Mouse (Mus musculus) intestine, embryonic 16.5 days (tissue): ENCODE data around the gene C030005K15Rik. TPM values are rescaled to one million over a fixed set of nuclear protein-coding genes. Genes with fewer than 3 reads are reported as not detected.

Experiments
- ATAC-seq: fragments of 200-750 bp; cut with Nextera tagmentation; 2 replicates; pipeline ENCODE4 v1.8.0; 2017; ENCODE audit warnings: moderate TSS enrichment, moderate library complexity
- H3K27ac ChIP-seq: fragments of 300-500 bp; sonication (generic); 2 replicates; pipeline ENCODE4 v1.5.1; 2014; ENCODE audit warnings: mild to moderate bottlenecking, low read length
- H3K27me3 ChIP-seq: fragments of 300-500 bp; sonication (generic); replicated peaks from 2 replicates; pipeline ENCODE4 v1.6.1; 2014; ENCODE audit warnings: low read length, control low read depth, mixed read lengths; ENCODE audit not compliant: control insufficient read depth, insufficient read depth
- H3K36me3 ChIP-seq: fragments of 300-500 bp; sonication (generic); 2 replicates; pipeline ENCODE4 v1.6.1; 2014; ENCODE audit warnings: low read length, control low read depth; ENCODE audit not compliant: control insufficient read depth, insufficient read depth
- H3K4me1 ChIP-seq: fragments of 300-500 bp; sonication (generic); 2 replicates; pipeline ENCODE4 v1.6.1; 2014; ENCODE audit warnings: low read length, control low read depth, mixed read lengths; ENCODE audit not compliant: control insufficient read depth, insufficient read depth
- H3K4me2 ChIP-seq: fragments of 300-500 bp; sonication (generic); 2 replicates; pipeline ENCODE4 v1.6.1; 2014; ENCODE audit warnings: low read depth, low read length, control low read depth
- H3K4me3 ChIP-seq: fragments of 300-500 bp; sonication (generic); 2 replicates; pipeline ENCODE4 v1.5.1; 2014; ENCODE audit warnings: mild to moderate bottlenecking, low read length
- H3K9ac ChIP-seq: fragments of 300-500 bp; sonication (generic); 2 replicates; pipeline ENCODE4 v1.6.1; 2014; ENCODE audit warnings: low read depth, low read length
- H3K9me3 ChIP-seq: fragments of 300-500 bp; sonication (generic); 2 replicates; pipeline ENCODE4 v1.6.1; 2016; ENCODE audit warnings: low read length, control low read depth; ENCODE audit not compliant: control insufficient read depth
- WGBS: fragments of 180-500 bp; shearing (Covaris S2); extraction: QIAGEN DNeasy Blood & Tissue Kit; methylation state at CpG from one replicate; pipeline ENCODE4 v1.1.7; 2014; 5-methylcytosine and 5-hydroxymethylcytosine counted together
- polyA plus RNA-seq: library from polyadenylated mRNA; unstranded; fragments of >200 nt; fragmentation: Nextera tagmentation; extraction: Ambion mirVana; gene quantifications from 2 replicates; pipeline ENCODE4 v1.2.1, GENCODE M21; 2015

The C030005K15Rik gene
- polyA plus RNA-seq, 1 experiment from 2014 or later: not detected

- no peaks in the 10 kb centered on the region for H3K9me3 ChIP-seq
- H3K9ac ChIP-seq: no peak overlapping the region
- H3K4me3 ChIP-seq: no peak overlapping the region
- H3K27me3 ChIP-seq: no peaks in the 10 kb centered on the region
- H3K4me1 ChIP-seq: no peaks in the 10 kb centered on the region
- no peak for ATAC-seq
- H3K4me2 ChIP-seq: no peak overlapping the region
- H3K27ac ChIP-seq: no peak overlapping the region
- WGBS: 77% methylated on average over 4 of the region's 4 CpGs
- H3K36me3 ChIP-seq: no peaks in the 10 kb centered on the region
Observed at GRCm38 (mm10) chr10:97714584-97714983, 12.0 kb downstream of the C030005K15Rik start.

GRCm38 (mm10) chr10:97712687-97713086, 13.9 kb downstream of the C030005K15Rik start:
- H3K27me3 ChIP-seq: no peaks in the 10 kb centered on the region
- no peaks in the 10 kb centered on the region for H3K9me3 ChIP-seq
- H3K4me1 ChIP-seq: no peaks in the 10 kb centered on the region
- H3K4me2 ChIP-seq: no peak overlapping the region
- no peaks in the 10 kb centered on the region for H3K36me3 ChIP-seq
- H3K27ac ChIP-seq: no peak overlapping the region
- no peak for ATAC-seq
- no peak overlapping the region for H3K4me3 ChIP-seq
- no peak overlapping the region for H3K9ac ChIP-seq
- WGBS: 5% methylated on average over 5 of the region's 5 CpGs

- Histone ChIP-seq H3K4me3 (no peak overlapping the region), H3K9ac (no peak overlapping the region), H3K27ac (no peak overlapping the region), H3K4me1 (no peaks in the 10 kb centered on the region), H3K9me3 (no peaks in the 10 kb centered on the region), H3K4me2 (no peak overlapping the region), H3K27me3 (no peaks in the 10 kb centered on the region), H3K36me3 (no peaks in the 10 kb centered on the region)
- WGBS: 46% methylated on average over 1 of the region's 1 CpGs
- ATAC-seq: no peak
Observed at GRCm38 (mm10) chr10:97704562-97704961, 22.0 kb downstream of the C030005K15Rik start.

GRCm38 (mm10) chr10:97702321-97702720, 24.2 kb downstream of the C030005K15Rik start:
- no peaks in the 10 kb centered on the region for H3K27me3 ChIP-seq
- H3K9ac ChIP-seq: no peak overlapping the region
- H3K27ac ChIP-seq: no peak overlapping the region
- H3K36me3 ChIP-seq: no peaks in the 10 kb centered on the region
- no peaks in the 10 kb centered on the region for H3K4me1 ChIP-seq
- no peaks in the 10 kb centered on the region for H3K9me3 ChIP-seq
- ATAC-seq: no peak
- H3K4me3 ChIP-seq: no peak overlapping the region
- no peak overlapping the region for H3K4me2 ChIP-seq

GRCm38 (mm10) chr10:97693398-97694135, 33.0 kb downstream of the C030005K15Rik start:
- no peaks in the 10 kb centered on the region for H3K27me3 ChIP-seq
- no peaks in the 10 kb centered on the region for H3K36me3 ChIP-seq
- 0 out of 2 replicates have a peak, but pooled peaks cover 4% of the 10 kb centered on the region for H3K9me3 ChIP-seq
- H3K27ac ChIP-seq: no peak overlapping the region
- no peak for ATAC-seq
- H3K4me1 ChIP-seq: no peaks in the 10 kb centered on the region
- no peak overlapping the region for H3K4me3 ChIP-seq
- 92% methylated on average over 37 of the region's 37 CpGs for WGBS
- H3K4me2 ChIP-seq: no peak overlapping the region
- no peak overlapping the region for H3K9ac ChIP-seq

- Histone ChIP-seq H3K4me2 (no peak within 1 kb of the TSS), H3K9ac (no peak within 1 kb of the TSS), H3K27me3 (no peaks in the 10 kb centered on the region), H3K9me3 (0 out of 2 replicates have a peak, but pooled peaks cover 4% of the 10 kb centered on the region), H3K4me3 (no peak within 1 kb of the TSS), H3K27ac (no peak within 1 kb of the TSS), H3K36me3 (no peaks in the 10 kb centered on the region), H3K4me1 (no peaks in the 10 kb centered on the region)
- WGBS: 76% methylated on average over 20 of the region's 20 CpGs
- ATAC-seq: no peak
Observed at GRCm38 (mm10) chr10:97692913-97693312, 33.6 kb downstream of the C030005K15Rik start, which contains the start of gene Ccer1. Gene Ccer1 (plus strand): TSS chr10:97693059.

GRCm38 (mm10) chr10:97689425-97689824, 37.1 kb downstream of the C030005K15Rik start:
- no peak overlapping the region for H3K4me2 ChIP-seq
- no peak overlapping the region for H3K4me3 ChIP-seq
- H3K9me3 ChIP-seq: 0 out of 2 replicates have a peak, but pooled peaks cover 4% of the 10 kb centered on the region
- H3K36me3 ChIP-seq: no peaks in the 10 kb centered on the region
- H3K27me3 ChIP-seq: no peaks in the 10 kb centered on the region
- no peak overlapping the region for H3K9ac ChIP-seq
- no peak overlapping the region for H3K27ac ChIP-seq
- WGBS: 64% methylated on average over 3 of the region's 3 CpGs
- ATAC-seq: no peak
- no peaks in the 10 kb centered on the region for H3K4me1 ChIP-seq

GRCm38 (mm10) chr10:97687198-97687597, 39.4 kb downstream of the C030005K15Rik start:
- H3K9me3 ChIP-seq: no peaks in the 10 kb centered on the region
- H3K4me3 ChIP-seq: no peak overlapping the region
- H3K27me3 ChIP-seq: no peaks in the 10 kb centered on the region
- H3K36me3 ChIP-seq: no peaks in the 10 kb centered on the region
- no peaks in the 10 kb centered on the region for H3K4me1 ChIP-seq
- no peak overlapping the region for H3K9ac ChIP-seq
- H3K27ac ChIP-seq: no peak overlapping the region
- H3K4me2 ChIP-seq: no peak overlapping the region
- ATAC-seq: no peak
- 87% methylated on average over 1 of the region's 1 CpGs for WGBS

GRCm38 (mm10) chr10:97682981-97683380, 43.6 kb downstream of the C030005K15Rik start:
- no peak for ATAC-seq

More at GRCm38 (mm10) chr10:97682981-97683380, 43.6 kb downstream of the C030005K15Rik start:
- Histone ChIP-seq H3K4me2 (no peak overlapping the region), H3K27me3 (no peaks in the 10 kb centered on the region), H3K36me3 (no peaks in the 10 kb centered on the region), H3K27ac (no peak overlapping the region), H3K9me3 (no peaks in the 10 kb centered on the region), H3K4me3 (no peak overlapping the region), H3K4me1 (no peaks in the 10 kb centered on the region), H3K9ac (no peak overlapping the region)
